Mouse (Mus musculus) embryonic facial prominence, embryonic 11.5 days (tissue): ENCODE results near the gene Rfng. TPM values are rescaled to one million over a fixed set of nuclear protein-coding genes. Genes with fewer than 3 reads are reported as not detected.
"Not testable (repeated sequence)": the region's sequence is repeated elsewhere in the genome, so short reads cannot be mapped to it uniquely, and the experiment has no call there.

Experiments used
- ATAC-seq: fragments of 200-750 bp; cut with Nextera tagmentation; replicated peaks from 2 replicates; pipeline ENCODE4 v1.8.0; 2017; ENCODE audit warnings: low read depth; ENCODE audit not compliant: insufficient number of reproducible peaks, low FRiP score, low TSS enrichment
- DNase-seq: peaks from one replicate; pipeline ENCODE4 v3.0.0-alpha.2; 2015; ENCODE audit warnings: low spot score
- H3K27ac ChIP-seq: fragments of 300-500 bp; sonication (generic); replicated peaks from 2 replicates; pipeline ENCODE4 v1.5.1; 2014; ENCODE audit warnings: mild to moderate bottlenecking, low read depth, low read length, control low read depth
- H3K27me3 ChIP-seq: fragments of 300-500 bp; sonication (generic); 2 replicates; pipeline ENCODE4 v1.6.1; 2014; ENCODE audit warnings: mild to moderate bottlenecking, low read length, moderate library complexity, mixed read lengths; ENCODE audit not compliant: control insufficient read depth, insufficient read depth
- H3K36me3 ChIP-seq: fragments of 300-500 bp; sonication (generic); replicated peaks from 2 replicates; pipeline ENCODE4 v1.6.1; 2014; ENCODE audit warnings: low read depth, mild to moderate bottlenecking, low read length, moderate library complexity, mixed read lengths; ENCODE audit not compliant: control insufficient read depth, insufficient read depth
- H3K4me1 ChIP-seq: fragments of 300-500 bp; sonication (generic); 2 replicates; pipeline ENCODE4 v1.6.1; 2014; ENCODE audit warnings: low read length, mixed read lengths; ENCODE audit not compliant: control insufficient read depth, insufficient read depth
- H3K4me2 ChIP-seq: fragments of 300-500 bp; sonication (generic); 2 replicates; pipeline ENCODE4 v1.6.1; 2014; ENCODE audit warnings: low read depth, mild to moderate bottlenecking, control low read depth, low read length, moderate library complexity
- H3K4me3 ChIP-seq: fragments of 300-500 bp; sonication (generic); 2 replicates; pipeline ENCODE4 v1.5.1; 2014; ENCODE audit warnings: low read depth, low read length, control low read depth
- H3K9ac ChIP-seq: fragments of 300-500 bp; sonication (generic); replicated peaks from 2 replicates; pipeline ENCODE4 v1.6.1; 2014; ENCODE audit warnings: mild to moderate bottlenecking, control low read depth, low read length
- H3K9me3 ChIP-seq: fragments of 300-500 bp; sonication (generic); replicated peaks from 2 replicates; pipeline ENCODE4 v1.6.1; 2016; ENCODE audit warnings: mild to moderate bottlenecking, low read length, inconsistent platforms, mixed read lengths; ENCODE audit not compliant: control insufficient read depth
- WGBS: fragments of 180-500 bp; shearing (Covaris S2); extraction: QIAGEN DNeasy Blood & Tissue Kit; methylation state at CpG from one replicate; pipeline ENCODE4 v1.1.7; 2014; 5-methylcytosine and 5-hydroxymethylcytosine counted together
- polyA plus RNA-seq: library from polyadenylated mRNA; unstranded; fragments of >200 nt; fragmentation: Nextera tagmentation; extraction: Ambion mirVana; gene quantifications from 2 replicates; pipeline ENCODE4 v1.2.1, GENCODE M21; 2014

Rfng gene
- polyA plus RNA-seq, 1 experiment from 2014 or later = 16.2 TPM

DNA sequence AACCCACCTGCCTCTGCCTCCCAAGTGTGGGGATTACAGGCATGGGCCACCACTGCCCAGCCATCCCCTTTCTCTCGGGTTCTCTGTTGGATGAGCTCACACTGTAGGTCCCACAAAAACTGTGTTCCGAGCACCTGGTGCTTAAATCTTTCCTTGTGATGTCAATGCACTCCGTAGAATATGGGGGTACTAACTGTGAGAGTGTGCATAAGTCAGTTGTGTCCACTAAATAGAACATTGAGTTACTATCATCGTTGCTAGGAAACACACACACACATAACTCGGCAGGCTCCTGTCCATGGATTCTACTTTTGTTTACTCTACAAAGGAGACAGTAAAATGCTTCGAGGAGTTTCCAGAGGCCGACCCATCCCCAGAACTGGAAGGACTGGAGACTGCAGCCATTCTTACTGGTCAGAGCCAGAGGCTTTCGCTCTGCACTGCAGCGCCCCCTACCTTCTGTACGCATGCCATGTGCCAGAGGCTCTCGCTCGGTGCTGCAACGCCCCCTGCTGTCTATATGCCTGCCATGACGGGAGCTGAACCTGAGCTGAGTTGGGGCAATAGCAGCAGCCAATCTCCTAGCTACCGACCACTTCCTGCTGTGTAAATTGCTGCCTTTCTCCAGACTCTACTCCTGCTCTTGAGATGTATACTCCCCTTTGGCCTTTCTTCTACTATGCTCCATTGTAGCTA is 8.1 kb downstream of the Rfng start:
- peak; percentile 92 for DNase-seq
- Histone ChIP-seq H3K9me3 (no peaks in the 10 kb centered on the region), H3K27me3 (no peaks in the 10 kb centered on the region), H3K36me3 (no peaks in the 10 kb centered on the region), H3K9ac (no peak overlapping the region), H3K4me2 (no peak overlapping the region), H3K4me3 (no peak overlapping the region), H3K4me1 (no peaks in the 10 kb centered on the region), H3K27ac (no peak overlapping the region)
- ATAC-seq = peak; percentile 75
- WGBS = 28% methylated on average over 15 of the region's 15 CpGs

- DNase-seq (no peak), ATAC-seq (no peak)
- no peaks in the 10 kb centered on the region for H3K9me3 ChIP-seq
- WGBS = 84% methylated on average over 7 of the region's 7 CpGs
- no peak overlapping the region for H3K4me2 ChIP-seq
- no peaks in the 10 kb centered on the region for H3K4me1 ChIP-seq
- H3K4me3 ChIP-seq = no peak overlapping the region
- no peak overlapping the region for H3K9ac ChIP-seq
- H3K27ac ChIP-seq = no peak overlapping the region
- H3K36me3 ChIP-seq = no peaks in the 10 kb centered on the region
- H3K27me3 ChIP-seq = no peaks in the 10 kb centered on the region
These were observed 10.4 kb downstream of the Rfng start for GRCm38 (mm10) chr11:120773463-120774190.

- WGBS = 92% methylated on average over 3 of the region's 3 CpGs
- H3K36me3 ChIP-seq = no peaks in the 10 kb centered on the region
- DNase-seq (no peak), ATAC-seq (no peak)
- no peaks in the 10 kb centered on the region for H3K9me3 ChIP-seq
- no peak overlapping the region for H3K27ac ChIP-seq
- H3K27me3 ChIP-seq = no peaks in the 10 kb centered on the region
- H3K4me2 ChIP-seq = no peak overlapping the region
- no peak overlapping the region for H3K9ac ChIP-seq
- no peaks in the 10 kb centered on the region for H3K4me1 ChIP-seq
- H3K4me3 ChIP-seq = no peak overlapping the region
These were observed 11.3 kb downstream of the Rfng start for GRCm38 (mm10) chr11:120772749-120773148.

DNA sequence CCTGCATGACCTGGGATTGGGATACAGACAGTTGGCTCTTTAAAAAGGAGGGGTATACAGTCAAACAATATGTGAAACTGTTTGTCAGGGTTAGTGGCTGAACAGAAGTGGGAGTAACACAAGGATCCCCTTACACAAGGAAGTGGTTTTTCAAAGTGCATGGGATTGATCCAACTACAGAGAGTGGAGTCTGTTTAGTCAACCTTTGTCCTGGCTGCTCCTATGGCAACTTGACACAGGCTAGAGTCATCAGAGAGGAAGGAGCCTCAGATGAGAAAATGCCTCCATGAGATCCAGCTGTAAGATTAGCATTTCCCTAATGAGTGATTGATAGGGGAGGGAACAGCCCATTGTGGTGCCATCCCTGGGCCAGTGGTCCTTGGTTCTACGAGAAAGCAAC is 15.8 kb downstream of the Rfng start:
- Histone ChIP-seq H3K4me3 (no peak overlapping the region), H3K36me3 (no peaks in the 10 kb centered on the region), H3K27me3 (no peaks in the 10 kb centered on the region), H3K4me1 (no peaks in the 10 kb centered on the region), H3K4me2 (no peak overlapping the region), H3K27ac (no peak overlapping the region), H3K9me3 (no peaks in the 10 kb centered on the region), H3K9ac (no peak overlapping the region)
- 70% methylated on average over 1 of the region's 1 CpGs for WGBS
- ATAC-seq (no peak), DNase-seq (no peak)

DNA sequence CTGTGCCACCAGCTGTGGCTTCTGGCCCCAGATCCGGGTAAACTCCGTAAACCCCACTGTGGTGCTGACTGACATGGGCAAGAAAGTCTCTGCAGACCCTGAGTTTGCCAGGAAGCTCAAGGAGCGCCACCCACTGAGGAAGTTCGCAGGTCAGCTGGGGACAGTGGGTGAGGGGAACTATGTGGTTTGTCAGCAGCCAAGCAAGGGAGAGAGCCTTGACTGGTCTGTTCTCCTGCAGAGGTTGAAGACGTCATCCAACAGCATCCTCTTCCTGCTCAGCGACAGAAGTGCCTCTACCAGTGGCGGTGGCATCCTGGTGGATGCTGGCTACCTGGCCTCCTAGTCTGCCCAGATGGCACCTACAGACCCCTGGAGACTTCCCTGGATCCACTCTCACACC is 17.0 kb downstream of the Rfng start:
- H3K9me3 ChIP-seq, H3K9ac ChIP-seq: not testable (repeated sequence)

GRCm38 (mm10) chr11:120763121-120763999 is 20.6 kb downstream of the Rfng start:
- not testable (repeated sequence) for H3K9ac ChIP-seq, H3K4me2 ChIP-seq
- ATAC-seq = peak; percentile 53; the same call in 1 of the 2 replicates

More for the DNA sequence above, 17.0 kb downstream of the Rfng start:
- not testable (repeated sequence) for ATAC-seq, DNase-seq, H3K4me3 ChIP-seq, H3K4me1 ChIP-seq, H3K27ac ChIP-seq, H3K36me3 ChIP-seq, H3K27me3 ChIP-seq, H3K4me2 ChIP-seq
- 81% methylated on average over 3 of the region's 7 CpGs for WGBS

DNA sequence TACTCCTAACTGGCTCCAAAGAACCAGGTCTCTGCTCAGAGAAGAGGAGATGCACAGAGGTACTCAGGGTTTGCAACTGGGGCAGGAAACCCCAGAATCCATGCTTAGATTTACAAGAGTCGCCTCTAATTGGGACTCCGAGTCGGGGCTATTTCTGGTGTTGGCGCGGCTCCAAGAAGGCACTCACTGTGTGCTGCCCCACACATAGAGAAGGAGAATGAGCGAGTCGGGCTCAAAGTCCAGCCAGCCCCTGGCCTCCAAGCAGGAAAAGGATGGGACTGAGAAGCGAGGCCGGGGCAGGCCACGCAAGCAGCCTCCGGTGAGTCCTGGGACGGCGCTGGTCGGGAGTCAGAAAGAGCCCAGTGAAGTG is 21.4 kb downstream of the Rfng start, which contains the start of gene Hmga1b:
Hmga1b (plus strand) TSS at position 123 of the 370 bp plus-strand sequence.
- H3K4me3 ChIP-seq = not testable (repeated sequence)

More at GRCm38 (mm10) chr11:120763121-120763999, 20.6 kb downstream of the Rfng start:
- not testable (repeated sequence) for H3K4me1 ChIP-seq, H3K27me3 ChIP-seq, H3K36me3 ChIP-seq, H3K27ac ChIP-seq, H3K9me3 ChIP-seq, DNase-seq, H3K4me3 ChIP-seq
- 0% methylated on average over 6 of the region's 23 CpGs for WGBS

More for the DNA sequence above, 21.4 kb downstream of the Rfng start, which contains the start of gene Hmga1b:
- H3K9me3 ChIP-seq, H3K4me1 ChIP-seq, H3K36me3 ChIP-seq, H3K27ac ChIP-seq, H3K4me2 ChIP-seq, DNase-seq, ATAC-seq, H3K27me3 ChIP-seq, H3K9ac ChIP-seq: not testable (repeated sequence)
- WGBS = 17% methylated on average over 11 of the region's 14 CpGs
